Mouse (Mus musculus): ENCODE data around the gene Megf11. TPM values are rescaled to one million over a fixed set of nuclear protein-coding genes. Genes with fewer than 3 reads are reported as not detected.

Megf11 gene
- polyA plus RNA-seq, 1 experiment = 0.06 TPM

- H3K4me3 ChIP-seq = no peak overlapping the region
- H3K4me2 ChIP-seq (ENCODE audit: low read depth) = no peak overlapping the region
- H3K36me3 ChIP-seq (ENCODE audit: control insufficient read depth, insufficient read depth) = no peaks in the 10 kb centered on the region
- H3K79me2 ChIP-seq (ENCODE audit: control insufficient read depth, insufficient read depth) = no peaks in the 10 kb centered on the region
- H3K27me3 ChIP-seq (ENCODE audit: control insufficient read depth, insufficient read depth, insufficient read length) = peaks cover 34% of the 10 kb centered on the region
- H3ac ChIP-seq (ENCODE audit: control insufficient read depth, insufficient read length) = no peak overlapping the region
- TF ChIP-seq POLR2AphosphoS2 (IDR thresholded peaks at IDR 0.05; ENCODE audit: insufficient read length, low read depth) (no peak), E2F4 (IDR thresholded peaks at IDR 0.05; ENCODE audit: insufficient read depth) (no peak), TCF12 (IDR thresholded peaks at IDR 0.05; ENCODE audit: insufficient read depth, poor library complexity, severe bottlenecking) (no peak), MAX (IDR thresholded peaks at IDR 0.05; ENCODE audit: low read depth) (no peak)
These were observed 70.5 kb downstream of the Megf11 start for GRCm38 (mm10) chr9:64455910-64456309.

- Histone ChIP-seq H3K79me2 (ENCODE audit: control insufficient read depth, insufficient read depth) (no peaks in the 10 kb centered on the region), H3K27me3 (ENCODE audit: control insufficient read depth, insufficient read depth, insufficient read length) (peaks cover 41% of the 10 kb centered on the region), H3K4me2 (ENCODE audit: low read depth) (no peak overlapping the region), H3K4me3 (no peak overlapping the region), H3ac (ENCODE audit: control insufficient read depth, insufficient read length) (no peak overlapping the region), H3K36me3 (ENCODE audit: control insufficient read depth, insufficient read depth) (no peaks in the 10 kb centered on the region)
- TF ChIP-seq USF1 (IDR thresholded peaks at IDR 0.05; ENCODE audit: low read depth) (no peak), SRF (IDR thresholded peaks at IDR 0.05; ENCODE audit: control insufficient read depth, insufficient read length, low read depth) (no peak), POLR2A (IDR thresholded peaks at IDR 0.05; ENCODE audit: insufficient read length, low read depth) (no peak), REST (IDR thresholded peaks at IDR 0.05; ENCODE audit: insufficient read depth, insufficient read length) (no peak), E2F4 (IDR thresholded peaks at IDR 0.05; ENCODE audit: insufficient read depth) (no peak), TCF12 (IDR thresholded peaks at IDR 0.05; ENCODE audit: insufficient read depth, poor library complexity, severe bottlenecking) (no peak), POLR2AphosphoS2 (IDR thresholded peaks at IDR 0.05; ENCODE audit: insufficient read length, low read depth) (no peak), MYOG (IDR thresholded peaks at IDR 0.05; ENCODE audit: control insufficient read depth in 1 of 3, insufficient read depth in 1 of 3, insufficient read length in 2 of 3, low read depth in 2 of 3) (no peak), MAX (IDR thresholded peaks at IDR 0.05; ENCODE audit: low read depth) (no peak), CEBPB (IDR thresholded peaks at IDR 0.05; ENCODE audit: insufficient read depth, poor library complexity, severe bottlenecking) (no peak), MYOD1 (IDR thresholded peaks at IDR 0.05; ENCODE audit: control insufficient read depth in 1 of 3, insufficient read length in 2 of 3, low read depth in 2 of 3) (no peak), TCF3 (IDR thresholded peaks at IDR 0.05; ENCODE audit: insufficient read length, low read depth) (no peak)
These were observed 72.2 kb downstream of the Megf11 start for GRCm38 (mm10) chr9:64457596-64457995.

GRCm38 (mm10) chr9:64461568-64462308 lies 76.3 kb downstream of the Megf11 start:
- TF ChIP-seq TCF12 (IDR thresholded peaks at IDR 0.05; ENCODE audit: insufficient read depth, poor library complexity, severe bottlenecking) (no peak), MYOD1 (IDR thresholded peaks at IDR 0.05; ENCODE audit: control insufficient read depth in 1 of 3, insufficient read length in 2 of 3, low read depth in 2 of 3) (no peak), POLR2A (IDR thresholded peaks at IDR 0.05; ENCODE audit: insufficient read length, low read depth) (no peak)
- no peaks in the 10 kb centered on the region for H3K79me2 ChIP-seq (ENCODE audit: control insufficient read depth, insufficient read depth)
- H3K4me3 ChIP-seq = no peak overlapping the region
- H3K27me3 ChIP-seq (ENCODE audit: control insufficient read depth, insufficient read depth, insufficient read length) = peaks cover 33% of the 10 kb centered on the region
- no peak overlapping the region for H3K4me2 ChIP-seq (ENCODE audit: low read depth)
- H3ac ChIP-seq (ENCODE audit: control insufficient read depth, insufficient read length) = no peak overlapping the region
- H3K36me3 ChIP-seq (ENCODE audit: control insufficient read depth, insufficient read depth) = no peaks in the 10 kb centered on the region

GRCm38 (mm10) chr9:64462870-64463269 lies 77.4 kb downstream of the Megf11 start:
- no peak overlapping the region for H3K4me2 ChIP-seq (ENCODE audit: low read depth)
- no peaks in the 10 kb centered on the region for H3K36me3 ChIP-seq (ENCODE audit: control insufficient read depth, insufficient read depth)
- TF ChIP-seq REST (IDR thresholded peaks at IDR 0.05; ENCODE audit: insufficient read depth, insufficient read length) (no peak), E2F4 (IDR thresholded peaks at IDR 0.05; ENCODE audit: insufficient read depth) (no peak), USF1 (IDR thresholded peaks at IDR 0.05; ENCODE audit: low read depth) (no peak)
- H3ac ChIP-seq (ENCODE audit: control insufficient read depth, insufficient read length) = no peak overlapping the region
- H3K4me3 ChIP-seq = no peak overlapping the region
- peaks cover 36% of the 10 kb centered on the region for H3K27me3 ChIP-seq (ENCODE audit: control insufficient read depth, insufficient read depth, insufficient read length)
- no peaks in the 10 kb centered on the region for H3K79me2 ChIP-seq (ENCODE audit: control insufficient read depth, insufficient read depth)

GRCm38 (mm10) chr9:64466090-64466489 lies 80.7 kb downstream of the Megf11 start:
- Histone ChIP-seq H3ac (ENCODE audit: control insufficient read depth, insufficient read length) (no peak overlapping the region), H3K4me2 (ENCODE audit: low read depth) (no peak overlapping the region)
- TF ChIP-seq MYOG (IDR thresholded peaks at IDR 0.05; ENCODE audit: control insufficient read depth in 1 of 3, insufficient read depth in 1 of 3, insufficient read length in 2 of 3, low read depth in 2 of 3) = no peak
- no peak for TF ChIP-seq MYOD1 (IDR thresholded peaks at IDR 0.05; ENCODE audit: control insufficient read depth in 1 of 3, insufficient read length in 2 of 3, low read depth in 2 of 3)
- TF ChIP-seq TCF3 (IDR thresholded peaks at IDR 0.05; ENCODE audit: insufficient read length, low read depth) = no peak
- TF ChIP-seq POLR2AphosphoS2 (IDR thresholded peaks at IDR 0.05; ENCODE audit: insufficient read length, low read depth) = no peak
- TF ChIP-seq SRF (IDR thresholded peaks at IDR 0.05; ENCODE audit: control insufficient read depth, insufficient read length, low read depth) = no peak
- TF ChIP-seq POLR2A (IDR thresholded peaks at IDR 0.05; ENCODE audit: insufficient read length, low read depth) = no peak
- TF ChIP-seq MAX (IDR thresholded peaks at IDR 0.05; ENCODE audit: low read depth) = no peak
- no peak for TF ChIP-seq TCF12 (IDR thresholded peaks at IDR 0.05; ENCODE audit: insufficient read depth, poor library complexity, severe bottlenecking)
- TF ChIP-seq E2F4 (IDR thresholded peaks at IDR 0.05; ENCODE audit: insufficient read depth) = no peak
- no peak for TF ChIP-seq CEBPB (IDR thresholded peaks at IDR 0.05; ENCODE audit: insufficient read depth, poor library complexity, severe bottlenecking)
- no peak for TF ChIP-seq USF1 (IDR thresholded peaks at IDR 0.05; ENCODE audit: low read depth)
- no peak for TF ChIP-seq REST (IDR thresholded peaks at IDR 0.05; ENCODE audit: insufficient read depth, insufficient read length)

More at GRCm38 (mm10) chr9:64466090-64466489, 80.7 kb downstream of the Megf11 start:
- no peaks in the 10 kb centered on the region for H3K36me3 ChIP-seq (ENCODE audit: control insufficient read depth, insufficient read depth)
- H3K27me3 ChIP-seq (ENCODE audit: control insufficient read depth, insufficient read depth, insufficient read length) = peaks cover 34% of the 10 kb centered on the region
- H3K79me2 ChIP-seq (ENCODE audit: control insufficient read depth, insufficient read depth) = no peaks in the 10 kb centered on the region
- H3K4me3 ChIP-seq = no peak overlapping the region

Measured in myocyte (in vitro differentiated cells).